Mouse (Mus musculus): ENCODE results near the gene Psmd2.

Psmd2 gene

DNA sequence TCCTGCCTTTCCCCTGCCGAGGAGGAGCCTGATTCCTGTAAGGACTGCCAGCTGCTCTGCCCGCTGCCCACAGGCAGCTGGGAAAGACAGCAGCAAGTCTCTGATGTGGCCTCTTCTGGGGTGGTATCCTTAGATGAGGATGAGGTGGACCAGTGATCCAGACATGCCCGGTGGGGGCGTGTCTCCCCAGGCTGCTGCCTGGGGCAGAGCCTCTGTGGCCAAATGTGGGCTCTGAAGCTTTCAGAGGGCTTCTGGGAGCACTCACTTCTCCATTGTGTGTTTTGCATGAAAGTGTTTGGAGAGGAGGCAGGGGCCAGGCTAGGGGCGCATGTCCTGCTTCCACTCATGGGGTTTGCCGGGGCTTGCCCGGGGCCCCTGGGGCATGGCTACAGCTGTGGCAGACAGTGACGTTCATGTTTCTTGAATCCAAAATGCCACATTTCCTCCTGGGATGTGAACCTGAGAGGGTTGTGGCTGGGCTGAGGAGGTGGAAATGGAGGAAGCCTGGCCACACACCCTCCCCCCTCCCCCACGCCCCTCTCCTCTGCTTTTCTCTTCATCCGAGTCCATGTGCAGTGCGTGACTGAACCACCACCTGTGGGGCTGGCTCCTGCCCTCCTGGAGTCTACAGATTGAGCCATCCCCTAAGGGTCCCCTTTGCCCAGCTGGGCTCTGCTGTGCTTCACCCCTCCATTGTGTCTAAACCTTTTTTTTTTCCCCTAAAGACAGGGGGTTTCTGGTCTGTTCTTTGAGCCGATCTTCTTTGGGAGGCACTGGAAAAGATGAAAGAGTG, 50.5 kb downstream of the Psmd2 start:
- DNase-seq (ENCODE audit: low spot score), result no peak

DNA sequence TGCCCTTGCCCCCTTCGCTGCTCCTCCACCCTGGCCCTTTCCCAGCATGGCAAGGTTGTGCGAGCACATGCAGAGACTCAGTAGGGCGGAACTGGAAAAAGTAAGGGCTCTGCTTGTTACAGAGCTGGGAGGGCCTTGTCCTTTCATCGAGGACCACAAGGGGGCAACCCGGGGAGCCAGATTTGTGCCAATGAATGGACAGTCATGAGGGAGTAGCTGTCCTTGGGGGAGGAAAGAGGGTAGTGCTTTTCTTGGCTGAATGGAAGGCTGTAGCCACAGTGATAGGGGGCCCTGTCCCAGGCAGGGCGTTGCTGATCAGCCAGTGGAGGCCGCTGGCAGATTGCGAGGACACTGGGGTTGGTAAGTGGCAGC, 51.1 kb downstream of the Psmd2 start:
- DNase-seq (ENCODE audit: low spot score), result peak; percentile 80

DNA sequence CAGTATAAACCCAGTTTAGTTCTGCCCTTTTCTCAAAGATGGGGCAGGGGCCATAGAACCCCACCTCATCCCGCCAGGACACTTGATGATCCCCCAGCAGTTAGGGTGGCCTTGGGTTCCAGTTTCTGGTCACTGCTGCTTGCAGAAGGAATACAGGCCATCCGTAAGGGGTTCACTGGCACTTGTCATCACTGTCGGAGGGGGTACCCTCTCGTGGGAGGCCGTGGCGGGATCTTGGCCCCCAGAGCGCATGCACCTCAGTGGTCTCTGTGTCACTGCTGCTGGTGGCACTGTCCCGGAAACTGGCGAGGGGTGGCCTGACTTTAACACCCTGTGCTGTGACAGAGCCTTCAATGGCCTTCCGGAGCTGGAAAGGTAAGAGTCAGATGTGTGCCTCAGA, 51.6 kb downstream of the Psmd2 start:
- DNase-seq (ENCODE audit: low spot score), result no peak

DNA sequence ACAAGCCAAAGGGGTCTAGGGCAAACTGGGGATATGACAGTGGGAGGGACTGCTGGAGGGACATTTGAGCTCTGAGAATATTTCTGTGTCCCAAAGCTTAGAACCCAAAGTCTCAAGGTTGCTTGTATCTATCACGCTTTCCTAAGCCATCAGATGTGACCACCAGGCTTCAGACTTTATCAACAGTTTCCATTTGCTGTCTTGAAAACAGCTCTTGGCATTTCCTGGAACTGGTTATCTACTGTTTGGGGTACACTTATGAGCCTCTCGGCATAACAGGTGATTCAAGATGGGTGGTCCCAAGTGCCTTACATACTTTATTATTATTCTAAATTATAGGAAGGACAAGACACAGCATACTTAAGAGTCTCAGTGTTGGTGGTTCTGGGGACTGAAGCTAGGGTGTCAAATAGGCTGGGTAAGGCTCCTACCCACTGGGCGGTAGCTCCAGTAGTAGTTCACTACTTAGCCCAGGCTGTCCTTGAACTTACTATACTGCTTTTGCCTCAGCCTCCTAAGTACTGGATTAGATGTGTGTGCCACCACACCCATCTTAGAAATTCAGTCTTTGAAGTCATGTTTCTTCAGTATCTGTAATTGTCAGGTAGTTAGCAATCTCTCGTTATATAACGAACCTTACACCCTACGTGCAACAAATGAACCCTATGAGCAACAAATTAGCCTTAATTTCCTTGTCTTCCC, 52.4 kb downstream of the Psmd2 start:
- no peak for DNase-seq (ENCODE audit: low spot score)

DNA sequence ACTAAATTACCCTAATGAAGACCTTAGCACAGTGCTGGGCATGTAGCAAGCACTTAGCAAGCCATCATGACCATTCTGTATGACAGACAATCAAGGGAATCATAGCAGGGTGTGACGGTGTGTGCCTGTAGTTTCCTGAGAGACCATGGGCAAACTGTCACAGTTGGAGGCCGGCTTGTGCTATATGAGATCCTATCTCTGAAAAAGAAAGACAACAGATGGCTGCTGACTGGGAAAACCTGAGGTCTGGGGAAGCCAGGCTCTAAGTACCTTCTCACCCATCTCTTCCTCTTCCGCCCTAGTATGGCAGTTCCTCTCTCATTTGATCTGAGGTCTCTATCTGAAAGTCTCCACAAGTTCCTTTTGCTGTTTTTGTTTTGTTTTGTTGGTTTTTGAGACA, 54.3 kb downstream of the Psmd2 start:
- DNase-seq (ENCODE audit: low spot score), result no peak

DNA sequence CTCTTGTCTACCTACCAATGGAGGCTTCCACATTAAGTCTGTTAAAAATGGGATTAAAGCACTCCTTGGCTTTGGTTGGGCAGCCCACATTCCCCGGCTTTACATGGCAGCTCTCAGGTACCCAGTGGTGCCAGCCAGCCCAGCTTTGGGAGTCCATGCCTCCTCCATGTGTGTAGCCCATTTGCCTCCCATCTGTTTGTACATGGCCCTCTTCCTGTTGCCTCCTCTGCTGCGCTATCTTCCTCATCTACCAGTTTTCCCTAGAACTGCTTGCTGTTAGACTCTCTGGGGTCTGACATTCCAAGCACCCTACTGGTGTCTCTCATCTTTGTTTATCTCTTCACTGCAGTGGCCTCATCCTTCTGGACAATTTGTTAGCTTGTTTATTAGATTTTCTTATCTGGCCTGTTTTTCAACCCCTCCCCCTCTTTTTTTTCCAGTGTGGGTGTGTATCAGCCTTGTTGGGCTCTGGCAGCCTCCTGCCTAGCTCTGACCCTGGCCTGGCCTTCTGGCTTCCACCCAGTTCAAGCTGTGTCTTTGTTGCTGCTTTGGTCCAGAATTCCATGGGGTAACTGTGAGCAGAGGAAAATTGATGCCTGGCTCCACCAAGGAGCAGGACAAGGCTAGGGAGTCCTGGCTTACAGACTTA, 55.1 kb downstream of the Psmd2 start:
- peak; percentile 81 for DNase-seq (ENCODE audit: low spot score)

DNA sequence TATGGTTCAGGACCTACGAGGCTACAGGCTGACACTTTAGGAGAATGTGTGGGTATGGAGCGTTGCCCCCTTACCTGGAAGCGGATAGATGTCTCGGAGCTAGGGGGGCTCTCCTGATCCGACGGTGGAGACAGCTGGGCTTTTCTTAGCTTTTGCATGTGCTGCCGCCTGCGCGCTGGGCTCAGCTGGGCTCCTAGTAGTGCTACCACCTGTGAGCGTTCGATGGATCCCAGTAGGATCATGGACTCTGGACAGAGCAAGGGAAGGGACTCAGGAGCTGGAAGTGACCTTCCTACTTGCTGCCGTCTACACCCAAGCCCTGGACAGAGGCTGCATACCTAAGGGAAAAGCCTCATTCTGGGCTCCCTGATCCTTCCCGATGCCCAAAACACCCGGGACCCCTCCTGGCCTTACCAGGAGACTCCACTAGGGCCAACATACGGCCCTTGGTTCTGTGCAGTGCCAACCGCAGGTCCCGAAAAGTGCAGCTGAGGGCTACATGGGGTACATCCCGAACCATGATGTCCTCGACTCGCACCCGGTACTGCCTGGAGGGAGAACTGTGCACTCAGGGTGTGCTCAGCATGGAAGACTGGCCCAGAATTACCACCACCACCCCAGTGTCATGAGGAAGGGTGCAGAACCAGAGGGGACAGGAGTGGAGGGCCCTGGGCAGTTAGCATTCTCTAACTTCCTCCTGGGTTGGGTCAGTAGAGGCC, 56.9 kb downstream of the Psmd2 start:
- DNase-seq (ENCODE audit: low spot score), result no peak

DNA sequence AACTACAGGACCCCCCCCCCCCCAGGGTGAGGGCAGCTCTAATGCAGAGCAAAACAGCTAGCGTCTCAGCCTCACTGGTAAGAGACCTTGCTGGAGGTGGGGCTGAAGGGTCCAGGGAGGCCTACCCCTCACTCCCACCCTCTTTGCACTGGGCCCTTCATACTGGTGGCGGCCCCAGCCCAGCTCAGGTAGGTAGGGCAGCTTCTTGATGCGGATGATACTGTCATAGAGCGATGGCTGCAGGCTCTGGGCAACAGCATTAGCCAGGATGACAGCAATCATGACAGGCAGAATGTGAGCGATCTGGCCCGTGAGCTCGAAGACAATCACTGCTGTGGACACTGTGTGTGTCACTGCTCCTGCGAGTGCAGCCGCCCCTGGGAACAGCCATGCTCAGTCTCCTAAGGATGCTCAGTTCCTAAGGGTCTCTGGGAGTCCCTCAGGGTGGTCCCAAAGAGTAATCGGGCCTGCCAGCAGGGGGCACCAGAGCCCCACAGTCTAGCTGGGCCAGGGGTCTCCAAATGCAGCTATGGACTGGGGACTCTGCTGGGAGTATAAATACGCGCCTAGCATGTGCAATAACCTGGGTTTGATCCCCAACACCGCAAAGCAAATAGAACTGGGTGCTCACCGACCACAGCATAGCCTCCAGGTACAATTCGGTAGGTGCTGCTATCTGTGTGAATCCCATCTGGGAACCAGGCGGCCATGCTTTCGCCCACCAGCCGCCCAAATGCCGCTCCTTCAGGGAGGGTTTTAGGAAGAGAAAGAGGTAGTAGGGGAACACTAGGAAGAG, 57.7 kb downstream of the Psmd2 start:
- peak; percentile 28 for DNase-seq (ENCODE audit: low spot score)

DNA sequence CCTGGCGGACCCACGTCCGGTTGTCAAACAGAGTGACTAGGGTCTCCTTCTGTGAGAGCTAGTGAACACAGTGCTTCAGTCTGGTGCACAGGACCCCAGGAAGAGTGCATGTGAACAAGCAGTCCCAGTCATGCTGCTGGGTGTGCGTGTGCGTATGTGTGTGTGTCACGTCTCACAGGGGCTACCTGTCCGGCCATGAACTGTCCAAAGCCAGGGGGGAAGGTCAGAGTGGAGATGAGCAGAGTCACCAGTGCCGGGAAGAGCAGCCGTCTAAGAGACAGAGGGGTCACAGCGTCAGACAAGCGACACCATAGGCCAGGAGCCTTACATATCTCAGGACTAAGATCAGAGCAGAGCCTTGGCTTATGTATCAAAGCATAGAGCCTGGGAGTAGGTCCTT, 58.9 kb downstream of the Psmd2 start:
- no peak for DNase-seq (ENCODE audit: low spot score)

DNA sequence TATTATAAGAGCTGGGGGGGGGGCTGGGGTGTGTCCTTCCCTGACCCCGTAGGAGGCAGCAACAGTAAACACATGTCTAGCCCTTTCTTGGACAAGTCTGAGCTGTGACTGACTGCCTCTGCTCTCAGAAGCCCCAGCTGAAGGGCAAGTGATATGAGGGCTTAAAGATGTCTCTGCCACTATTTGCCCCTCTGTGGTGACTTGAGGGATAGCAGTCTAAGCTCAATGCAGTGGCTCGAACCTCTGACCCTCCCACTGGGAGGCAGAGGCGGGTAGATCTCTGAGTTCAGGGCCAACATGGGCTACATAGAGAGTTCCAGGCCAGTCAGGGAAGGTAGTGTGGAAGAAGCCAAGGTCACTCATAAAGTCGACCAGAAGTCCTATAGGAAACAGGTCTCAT, 59.4 kb downstream of the Psmd2 start:
- no peak for DNase-seq (ENCODE audit: low spot score)

DNA sequence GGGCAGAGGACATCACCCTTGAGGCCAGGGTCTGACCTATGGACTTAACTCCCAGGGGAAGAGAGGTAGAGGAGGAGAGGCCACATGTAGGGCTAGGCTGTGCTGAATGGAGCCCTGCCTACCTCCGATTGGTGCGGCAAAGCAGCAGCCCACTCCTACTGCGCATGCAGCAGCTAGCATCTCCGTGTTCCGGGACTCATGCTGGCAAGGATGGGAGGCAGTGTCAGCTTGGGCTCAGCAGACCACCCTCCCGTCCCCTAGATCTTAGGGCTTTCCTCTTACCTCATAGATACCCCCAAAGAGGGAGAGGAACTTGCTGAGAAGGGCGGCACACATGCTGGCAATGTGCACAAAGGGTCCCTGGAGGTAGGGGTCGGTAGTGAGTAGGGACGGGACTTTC, 60.7 kb downstream of the Psmd2 start:
- no peak for DNase-seq (ENCODE audit: low spot score)

DNA sequence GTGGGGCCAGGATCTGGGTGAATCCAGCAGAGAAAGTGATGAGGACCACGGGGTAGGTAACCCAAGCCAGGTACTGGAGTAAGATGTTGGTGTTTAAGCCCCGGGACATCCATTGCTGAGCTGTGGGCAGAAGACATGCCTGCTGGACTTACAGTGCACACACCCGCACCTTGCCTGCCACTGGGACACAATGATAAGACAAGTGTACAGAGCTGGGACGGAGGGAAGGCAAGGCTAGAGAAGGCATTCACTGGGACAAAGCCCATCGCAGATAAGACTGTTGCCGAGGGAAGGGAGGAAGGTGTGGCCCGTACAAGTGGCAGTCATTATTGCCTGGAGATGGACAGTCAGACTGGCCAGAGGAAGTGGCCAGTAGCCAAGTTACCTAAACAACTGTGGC, 61.4 kb downstream of the Psmd2 start:
- no peak for DNase-seq (ENCODE audit: low spot score)

All from testis, postnatal 14 days (tissue).